Mouse (Mus musculus) kidney, adult 2 months (tissue): Measurements from ENCODE around the gene Nfatc2.

Source experiments
- CTCF ChIP-seq: fragments of 200-500 bp; conservative IDR thresholded peaks from 2 replicates; pipeline ENCODE4 v1.5.1; 2011; ENCODE audit warnings: low read depth, mild to moderate bottlenecking, control low read depth, low read length, moderate library complexity, mixed read lengths; ENCODE audit not compliant: insufficient read depth, insufficient read length
- POLR2A ChIP-seq: fragments of 200-500 bp; IDR thresholded peaks from one replicate; pipeline ENCODE4 v1.6.1; 2011; ENCODE audit warnings: low read depth, low read length, control low read depth

GRCm38 (mm10) chr2:168503735-168504134, 97.7 kb downstream of the Nfatc2 start:
- no peak for TF ChIP-seq POLR2A
- no peak for TF ChIP-seq CTCF
